Mouse (Mus musculus) bone marrow macrophage, adult 2 months (primary cell): Measurements from ENCODE around the gene Ift22. TPM values are rescaled to one million over a fixed set of nuclear protein-coding genes. Genes with fewer than 3 reads are reported as not detected.
A peak's percentile ranks its signal among the peaks of the same experiment; 100 is the strongest.

Experiments
- H3K27ac ChIP-seq: 2 replicates; pipeline ENCODE4 v1.5.1; 2012; ENCODE audit warnings: low read depth, low read length; ENCODE audit not compliant: insufficient read depth
- H3K4me1 ChIP-seq: 2 replicates; pipeline ENCODE4 v1.6.1; 2012; ENCODE audit warnings: low read length; ENCODE audit not compliant: control insufficient read depth, insufficient read depth
- H3K4me3 ChIP-seq: 2 replicates; pipeline ENCODE4 v1.5.1; 2012; ENCODE audit warnings: mild to moderate bottlenecking, low read length, moderate library complexity; ENCODE audit not compliant: insufficient read depth
- CTCF ChIP-seq: IDR thresholded peaks from 2 replicates; pipeline ENCODE4 v1.5.1; 2012; ENCODE audit warnings: low read depth, mild to moderate bottlenecking, low read length, moderate library complexity
- POLR2A ChIP-seq: IDR thresholded peaks from 2 replicates; pipeline ENCODE4 v1.6.1; 2012; ENCODE audit warnings: mild to moderate bottlenecking, low read depth, low read length, borderline replicate concordance
- polyA plus RNA-seq: library from polyadenylated mRNA; stranded (reverse); fragments of >200 nt; gene quantifications from 2 replicates; pipeline ENCODE4 v1.2.4, GENCODE M21; 2012; ENCODE audit not compliant: missing spikeins, insufficient read depth, insufficient read length

Gene Ift22
- polyA plus RNA-seq, 1 experiment = 37.3 TPM

DNA sequence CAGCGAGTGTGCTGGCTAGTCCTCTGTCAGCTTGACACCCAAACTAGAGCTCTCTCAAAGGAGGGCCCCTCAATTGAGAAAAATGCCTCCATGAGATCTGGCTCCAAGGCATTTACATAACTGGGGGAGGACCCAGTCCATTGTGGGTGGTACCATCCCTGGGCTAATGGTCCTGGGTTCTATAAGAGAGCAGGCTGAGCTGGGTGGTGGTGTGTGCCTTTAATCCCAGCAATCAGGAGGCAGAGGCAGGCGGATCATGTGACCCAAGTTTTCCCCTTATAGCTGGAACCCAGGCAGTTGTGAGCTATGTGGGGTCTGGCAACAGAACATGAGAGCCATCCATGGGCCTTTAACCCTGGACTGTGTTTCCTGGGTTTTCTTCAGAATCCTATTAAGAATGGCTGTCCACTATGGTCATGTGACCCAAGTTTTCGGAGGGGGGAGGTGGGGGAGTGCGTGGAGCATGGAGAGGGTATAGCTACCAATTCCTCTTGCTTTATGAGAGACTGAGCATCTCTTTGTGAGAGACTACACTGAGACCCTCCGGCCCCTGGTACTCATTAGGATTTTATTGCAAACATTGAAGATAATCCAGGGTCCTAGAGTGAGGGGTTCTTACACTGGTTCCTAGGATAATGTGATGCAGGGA is 53.5 kb downstream of the Ift22 start:
- H3K27ac ChIP-seq = peak overlapping the region; percentile 32
- H3K4me3 ChIP-seq = peak overlapping the region; percentile 92
- H3K4me1 ChIP-seq = peaks cover 10% of the 10 kb centered on the region; the same call in 1 of the 2 replicates
- TF ChIP-seq POLR2A (no peak), CTCF (no peak)

- TF ChIP-seq CTCF = no peak
- Histone ChIP-seq H3K27ac (peak overlapping the region; percentile 88), H3K4me1 (peaks cover 8% of the 10 kb centered on the region; the same call in 1 of the 2 replicates), H3K4me3 (peak overlapping the region; percentile 92)
Observed at GRCm38 (mm10) chr5:136961983-136962461, 54.1 kb downstream of the Ift22 start.

DNA sequence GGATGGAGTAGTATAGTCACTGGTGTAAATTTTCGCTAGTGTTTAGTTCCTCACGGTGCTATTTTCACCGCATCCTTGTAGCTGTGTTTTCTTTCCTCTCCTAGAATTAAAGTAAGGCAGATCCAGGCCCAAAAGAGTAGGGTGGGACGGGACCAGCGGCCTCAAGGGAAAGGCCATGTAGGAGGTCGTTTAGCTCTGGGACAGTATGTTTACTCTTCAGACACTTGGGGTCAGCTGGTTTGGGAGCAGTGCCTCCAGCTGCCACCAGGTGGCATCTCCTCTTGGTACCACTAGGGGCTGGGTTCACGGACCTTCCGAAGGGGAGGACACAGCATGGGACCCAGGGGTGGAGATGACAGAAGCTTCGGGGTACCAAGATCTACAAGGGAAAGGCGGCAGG is 54.6 kb downstream of the Ift22 start:
- H3K4me3 ChIP-seq = peak overlapping the region; percentile 92
- H3K4me1 ChIP-seq = peaks cover 8% of the 10 kb centered on the region; the same call in 1 of the 2 replicates
- peak overlapping the region; percentile 88 for H3K27ac ChIP-seq
- TF ChIP-seq POLR2A = no peak
- TF ChIP-seq CTCF = peak; percentile 81

- peaks cover 8% of the 10 kb centered on the region; the same call in 1 of the 2 replicates for H3K4me1 ChIP-seq
- peak overlapping the region; percentile 92 for H3K4me3 ChIP-seq
- TF ChIP-seq CTCF (no peak), POLR2A (no peak)
- H3K27ac ChIP-seq = no peak overlapping the region
Observed at GRCm38 (mm10) chr5:136962966-136963540, 55.1 kb downstream of the Ift22 start.

Other genes starting within 250 kb of the Ift22 start
- not detected in 2 replicates for gene Myl10, start 215.0 kb upstream of the Ift22 start, polyA plus RNA-seq
- not detected in 2 replicates for gene Col26a1, start 24.9 kb upstream of the Ift22 start, polyA plus RNA-seq
- gene Fis1, start 45.1 kb downstream of the Ift22 start, polyA plus RNA-seq = 146 and 149 TPM in 2 replicates
- not detected in 2 replicates for gene Cldn15, start 58.5 kb downstream of the Ift22 start, polyA plus RNA-seq
- gene Plod3, start 78.9 kb downstream of the Ift22 start, polyA plus RNA-seq = 66.4 and 66.7 TPM in 2 replicates
- gene Znhit1, start 79.9 kb downstream of the Ift22 start, polyA plus RNA-seq = 75.0 and 82.2 TPM in 2 replicates
- gene Vgf, start 118.2 kb downstream of the Ift22 start, polyA plus RNA-seq = not detected in 2 replicates
- gene Ap1s1, start 138.0 kb downstream of the Ift22 start, polyA plus RNA-seq = 92.4 and 96.8 TPM in 2 replicates
- gene Serpine1, start 164.1 kb downstream of the Ift22 start, polyA plus RNA-seq = 9.7 and 10.6 TPM in 2 replicates
- 14.9 and 18.9 TPM in 2 replicates for gene Trim56, start 208.1 kb downstream of the Ift22 start, polyA plus RNA-seq
- not detected in 2 replicates for gene Muc3, start 241.2 kb downstream of the Ift22 start, polyA plus RNA-seq